Mouse (Mus musculus) thymus, postnatal 0 days (tissue): ENCODE measurements around the gene Rhbdl1. TPM values are rescaled to one million over a fixed set of nuclear protein-coding genes. Genes with fewer than 3 reads are reported as not detected.
"Not testable (repeated sequence)": the region's sequence is repeated elsewhere in the genome, so short reads cannot be mapped to it uniquely, and the experiment has no call there.

Source experiments
- DNase-seq: peaks from one replicate; pipeline ENCODE4 v3.0.0-alpha.2; 2015; ENCODE audit warnings: low spot score
- polyA plus RNA-seq: library from polyadenylated mRNA; unstranded; fragments of >200 nt; fragmentation: Nextera tagmentation; extraction: Ambion mirVana; gene quantifications from 2 replicates; pipeline ENCODE4 v1.2.1, GENCODE M21; 2015

The Rhbdl1 gene
- polyA plus RNA-seq, 1 experiment from 2014 or later = 0.38 TPM

DNA sequence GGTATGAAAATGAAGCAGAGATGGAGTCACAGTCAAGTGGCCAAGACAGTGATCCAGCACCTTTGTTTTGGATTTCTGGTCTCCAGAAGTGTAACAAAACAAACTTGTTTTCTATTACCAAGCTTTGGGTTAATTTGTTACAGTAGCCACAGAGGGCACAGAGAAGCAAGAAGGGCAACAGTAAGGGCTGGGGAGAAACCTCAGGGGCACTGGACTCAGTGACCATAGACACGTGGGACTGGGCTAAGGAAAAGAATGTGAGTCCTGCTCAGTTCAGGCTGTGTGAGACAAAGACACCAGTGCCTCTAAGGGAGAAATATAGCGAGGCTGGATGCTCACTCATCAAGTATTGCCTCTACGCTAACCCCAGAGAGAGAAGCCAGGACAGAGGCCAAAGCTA is 35.6 kb upstream of the Rhbdl1 start:
- no peak for DNase-seq

- not testable (repeated sequence) for DNase-seq
These were observed 34.5 kb upstream of the Rhbdl1 start for GRCm38 (mm10) chr17:25871566-25871965.

DNA sequence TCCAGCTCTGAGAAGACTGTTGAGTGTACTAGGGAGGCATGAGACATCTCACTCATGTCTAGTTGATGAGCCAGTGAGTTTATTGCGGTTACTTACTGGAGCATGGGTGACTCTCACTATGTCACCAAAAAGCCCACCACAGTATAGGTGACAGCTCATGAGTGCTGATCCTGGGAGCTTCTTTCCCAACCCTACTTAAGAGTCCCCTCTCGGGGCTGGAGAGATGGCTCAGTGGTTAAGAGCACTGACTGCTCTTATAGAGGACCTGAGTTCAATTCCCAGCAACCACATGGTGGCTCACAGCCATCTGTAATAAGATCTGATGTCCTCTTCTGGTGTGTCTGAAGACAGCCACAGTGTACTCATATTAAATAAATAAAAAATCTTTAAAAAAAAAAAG is 32.9 kb upstream of the Rhbdl1 start:
- DNase-seq = no peak

GRCm38 (mm10) chr17:25869498-25869897 is 32.4 kb upstream of the Rhbdl1 start:
- DNase-seq = no peak

GRCm38 (mm10) chr17:25868601-25869191 is 31.6 kb upstream of the Rhbdl1 start, which contains the start of gene Mcrip2:
Gene Mcrip2 (minus strand): TSS chr17:25868764.
- peak; percentile 69 for DNase-seq

- no peak for DNase-seq
These were observed 30.9 kb upstream of the Rhbdl1 start for GRCm38 (mm10) chr17:25867836-25868600.

DNA sequence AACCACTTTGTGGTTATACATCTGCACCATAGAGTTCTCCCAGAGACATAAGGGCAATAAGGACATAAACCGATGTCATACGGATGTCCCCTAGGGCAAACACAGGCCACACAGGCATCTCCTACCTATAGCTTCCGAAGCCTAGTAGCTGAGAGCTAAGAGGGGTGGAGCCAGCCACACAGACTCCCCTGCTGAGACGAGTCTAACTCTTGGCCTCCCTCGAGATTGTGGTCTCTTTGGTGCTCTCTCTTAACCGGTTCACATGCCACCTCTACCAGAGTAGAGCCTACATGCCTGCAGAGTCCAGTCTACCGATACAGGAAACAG is 30.4 kb upstream of the Rhbdl1 start:
- DNase-seq = peak; percentile 53

GRCm38 (mm10) chr17:25866172-25866571 is 29.1 kb upstream of the Rhbdl1 start:
- DNase-seq = no peak

DNA sequence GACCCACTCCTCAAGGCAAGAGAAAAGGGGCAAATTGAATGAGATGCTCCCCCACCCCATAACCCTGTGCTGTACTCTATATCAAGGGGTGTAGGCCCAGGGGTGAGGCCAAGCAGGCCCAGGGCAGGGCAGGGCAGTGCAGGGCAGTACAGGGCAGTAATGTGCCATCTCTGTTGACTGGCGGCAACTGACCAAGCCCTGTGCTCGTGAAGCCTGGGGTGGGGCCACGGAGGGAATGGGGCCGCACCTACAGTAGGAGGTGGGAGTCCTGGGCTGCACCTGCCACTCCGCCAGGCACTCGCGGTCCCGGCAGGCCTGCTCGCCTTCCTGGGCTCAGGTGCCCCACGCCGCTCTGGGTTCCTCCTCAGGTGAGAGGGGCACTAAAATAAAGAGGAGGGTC is 28.2 kb upstream of the Rhbdl1 start:
- DNase-seq = no peak

DNA sequence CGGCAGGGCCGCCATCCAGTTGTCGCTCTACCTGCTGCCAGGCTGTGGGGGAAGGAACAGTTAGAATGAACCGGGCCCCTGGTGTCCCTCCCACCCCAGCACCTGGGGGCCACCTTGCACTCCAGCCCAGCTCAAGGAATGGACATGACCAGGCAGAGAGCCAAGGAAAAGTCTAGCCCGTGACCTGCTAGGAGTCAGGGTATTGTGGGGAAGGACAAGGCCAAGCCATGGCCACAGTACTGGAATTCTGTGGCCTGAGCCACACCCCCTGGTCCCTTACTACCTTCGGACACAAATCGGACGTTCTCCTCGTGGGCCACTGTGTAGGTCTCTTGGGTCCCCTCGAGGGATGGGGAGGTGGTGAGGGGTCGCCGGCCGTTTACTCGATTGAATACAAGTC is 27.2 kb upstream of the Rhbdl1 start:
- no peak for DNase-seq

DNA sequence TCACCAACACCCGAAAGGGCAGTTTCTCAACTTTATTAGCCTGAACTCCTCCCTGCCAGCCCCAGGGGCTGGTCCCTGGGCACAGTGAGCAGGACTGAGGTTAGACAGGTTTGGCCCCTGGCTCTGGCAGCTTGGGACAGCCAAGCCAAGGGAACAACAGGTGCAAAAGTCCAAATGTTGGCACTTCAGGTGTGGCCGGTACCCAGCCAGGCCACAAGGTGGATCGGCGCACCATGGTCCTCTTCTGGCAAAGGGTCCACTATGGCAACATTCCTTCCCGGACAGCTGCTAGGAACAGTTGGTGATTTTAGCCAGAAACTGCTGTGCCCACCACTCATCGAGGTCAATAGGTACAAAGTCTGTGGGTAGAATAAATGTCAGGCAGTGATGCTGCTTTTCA is 26.6 kb upstream of the Rhbdl1 start:
- DNase-seq = no peak

DNA sequence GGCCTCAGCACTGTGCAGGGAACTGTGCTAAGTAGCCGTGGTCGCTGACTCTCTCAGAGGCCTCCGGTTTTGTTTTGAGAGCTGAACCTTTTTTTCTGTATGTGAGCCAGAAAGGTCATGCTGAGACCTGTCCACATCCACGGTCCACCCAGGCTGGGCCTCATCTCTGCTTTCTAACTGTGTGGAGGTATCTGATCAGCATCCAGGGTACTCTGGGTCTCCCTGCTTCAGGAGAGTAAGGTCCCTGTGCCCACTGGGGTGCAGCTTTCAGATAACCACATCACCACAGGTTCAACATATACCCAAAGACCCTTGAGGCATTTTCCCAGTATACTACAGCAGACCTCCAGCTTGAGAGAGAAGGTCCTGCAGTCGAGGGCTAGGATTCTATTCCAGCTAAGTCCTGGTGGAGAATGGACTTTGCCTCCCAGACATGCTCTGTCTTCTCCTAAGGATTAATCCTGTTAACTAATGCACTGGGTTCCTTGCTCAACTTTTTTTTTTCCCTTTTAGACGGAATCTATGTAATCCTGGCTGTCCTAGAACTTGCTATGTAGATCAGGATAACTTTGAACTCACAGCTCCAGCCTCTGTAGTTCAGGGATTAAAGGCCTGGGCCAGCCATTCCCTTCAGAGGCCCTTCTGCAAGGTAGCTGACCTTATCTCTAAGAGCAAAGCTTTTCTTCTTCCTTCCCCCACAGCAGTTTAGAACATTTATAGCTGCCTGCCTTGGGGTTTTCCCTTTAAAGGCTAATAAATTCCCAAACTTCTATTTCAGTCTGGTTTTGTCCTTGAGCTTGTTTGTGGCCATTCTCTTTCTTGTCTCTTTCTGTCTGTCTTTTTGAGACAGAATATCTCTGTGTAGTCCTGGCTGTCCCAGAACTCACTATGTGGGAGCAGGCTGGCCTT is 24.9 kb upstream of the Rhbdl1 start:
- no peak for DNase-seq

GRCm38 (mm10) chr17:25860832-25861703 is 24.0 kb upstream of the Rhbdl1 start, which contains the start of gene Wdr90:
Gene Wdr90 (minus strand): TSS chr17:25861501.
- DNase-seq = peak; percentile 95

- no peak for DNase-seq
These were observed 23.1 kb upstream of the Rhbdl1 start for GRCm38 (mm10) chr17:25860229-25860628.

- DNase-seq = peak; percentile 97
These were observed 7.4 kb upstream of the Rhbdl1 start, which contains the start of gene Rhot2 for GRCm38 (mm10) chr17:25844396-25844901. Gene Rhot2 (minus strand): TSS chr17:25844851.

GRCm38 (mm10) chr17:25843636-25844395 is 6.7 kb upstream of the Rhbdl1 start:
- DNase-seq = no peak

DNA sequence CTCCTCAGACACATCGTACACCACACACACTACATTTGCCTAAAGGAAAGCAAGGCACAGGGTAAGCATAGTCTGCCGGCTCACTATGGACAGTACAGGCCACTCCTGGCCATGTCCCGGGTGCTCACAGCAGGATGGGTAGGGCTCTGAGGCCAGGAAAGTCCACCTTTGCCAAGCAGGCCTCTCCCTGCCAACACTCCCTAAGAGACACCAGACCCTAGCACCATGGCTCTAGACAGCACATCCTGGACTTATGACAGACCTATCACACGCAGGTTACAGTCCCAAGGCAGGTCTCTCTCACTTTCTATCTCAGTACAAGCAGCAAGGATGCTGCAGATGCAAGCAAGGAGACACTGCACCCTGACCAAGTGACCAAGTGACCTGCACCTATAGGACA is 6.0 kb upstream of the Rhbdl1 start:
- no peak for DNase-seq

GRCm38 (mm10) chr17:25842509-25842908 is 5.4 kb upstream of the Rhbdl1 start:
- no peak for DNase-seq

DNA sequence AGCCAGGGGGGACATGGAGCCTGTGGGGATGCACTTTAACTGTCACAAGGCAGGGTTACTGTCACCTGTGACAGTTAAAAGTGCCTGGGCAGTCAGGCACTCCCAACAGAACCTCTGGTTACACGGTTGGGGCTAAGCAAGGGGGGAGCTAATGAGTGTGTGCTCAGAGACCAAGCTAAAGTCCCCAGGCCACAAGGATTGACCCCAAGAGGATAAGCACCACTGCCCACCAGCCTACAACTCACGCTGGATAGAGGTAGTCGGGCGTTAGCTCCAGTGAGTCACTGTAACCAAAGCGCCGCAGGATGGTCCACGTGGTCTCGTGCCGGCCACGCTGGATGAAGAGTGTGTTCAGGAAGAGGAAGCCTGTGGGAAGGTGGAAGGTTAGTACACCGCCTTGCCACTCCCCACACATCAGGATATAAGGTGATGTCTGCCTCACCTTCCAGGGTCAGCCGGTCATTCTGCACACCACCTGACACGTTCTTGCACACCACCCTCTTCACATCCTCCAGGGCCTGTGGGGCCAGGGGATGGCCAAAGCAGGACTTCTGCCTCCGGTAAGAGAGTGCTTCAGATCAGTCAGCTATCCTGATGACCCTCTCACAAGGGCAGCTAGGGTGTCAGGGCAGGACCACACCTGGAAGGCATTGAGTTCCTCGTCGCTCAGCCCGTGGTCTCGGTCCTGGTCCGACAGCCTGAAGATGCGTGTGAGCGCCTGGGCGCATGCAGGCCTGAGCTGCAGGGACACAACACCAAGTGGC is 4.2 kb upstream of the Rhbdl1 start, which contains the start of gene Gm20683:
TSS of gene Gm20683 (minus strand) at position 647 of the 764 bp plus-strand sequence.
- no peak for DNase-seq
